Mouse (Mus musculus) stomach, postnatal 0 days (tissue): ENCODE data around the gene Cd300lf.

Experiments used
- CTCF ChIP-seq: IDR thresholded peaks from 2 replicates; pipeline ENCODE4 v1.5.1; 2016; ENCODE audit warnings: antibody characterized with exemption, low read depth, mild to moderate bottlenecking, moderate library complexity
- EP300 ChIP-seq: optimal IDR thresholded peaks from 2 replicates; pipeline ENCODE3; 2016; ENCODE audit warnings: antibody characterized with exemption

DNA sequence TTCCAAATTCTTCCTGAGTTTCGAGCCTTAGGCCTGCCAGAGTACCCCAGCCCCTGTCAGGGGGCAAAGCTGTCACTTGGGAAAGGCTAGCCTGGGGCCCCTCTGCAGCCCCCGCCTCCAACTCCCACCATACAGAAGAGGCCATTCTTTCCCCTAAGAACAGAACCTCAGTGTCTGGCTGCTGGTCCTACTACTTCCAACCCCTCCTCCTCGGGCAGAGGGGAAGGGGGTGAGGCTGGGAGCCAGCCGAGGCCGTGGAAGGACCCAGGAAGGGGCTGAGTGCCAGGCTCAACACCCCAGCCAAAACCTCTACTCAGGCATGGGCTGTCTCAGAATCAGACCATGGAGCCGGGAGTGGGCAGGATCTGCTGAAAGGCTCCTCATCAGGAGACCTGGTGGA is 45.4 kb upstream of the Cd300lf start:
- TF ChIP-seq CTCF (no peak), EP300 (no peak)
